Mouse (Mus musculus): ENCODE results near the gene Lemd2. TPM values are rescaled to one million over a fixed set of nuclear protein-coding genes. Genes with fewer than 3 reads are reported as not detected.

Lemd2 gene
- polyA plus RNA-seq, 1 experiment from 2014 or later = 18.9 TPM

- H3K79me2 ChIP-seq (ENCODE audit: inconsistent target) = no peaks in the 10 kb centered on the region
- no peak overlapping the region for H3K4me3 ChIP-seq (ENCODE audit: inconsistent target)
- no peak overlapping the region for H3K27ac ChIP-seq
- 90% methylated on average over 4 of the region's 6 CpGs for WGBS (ENCODE audit: missing documents)
- no peaks in the 10 kb centered on the region for H3K36me3 ChIP-seq (ENCODE audit: inconsistent target)
Observed at GRCm38 (mm10) chr17:27212006-27212405, 7.7 kb upstream of the Lemd2 start.

DNA sequence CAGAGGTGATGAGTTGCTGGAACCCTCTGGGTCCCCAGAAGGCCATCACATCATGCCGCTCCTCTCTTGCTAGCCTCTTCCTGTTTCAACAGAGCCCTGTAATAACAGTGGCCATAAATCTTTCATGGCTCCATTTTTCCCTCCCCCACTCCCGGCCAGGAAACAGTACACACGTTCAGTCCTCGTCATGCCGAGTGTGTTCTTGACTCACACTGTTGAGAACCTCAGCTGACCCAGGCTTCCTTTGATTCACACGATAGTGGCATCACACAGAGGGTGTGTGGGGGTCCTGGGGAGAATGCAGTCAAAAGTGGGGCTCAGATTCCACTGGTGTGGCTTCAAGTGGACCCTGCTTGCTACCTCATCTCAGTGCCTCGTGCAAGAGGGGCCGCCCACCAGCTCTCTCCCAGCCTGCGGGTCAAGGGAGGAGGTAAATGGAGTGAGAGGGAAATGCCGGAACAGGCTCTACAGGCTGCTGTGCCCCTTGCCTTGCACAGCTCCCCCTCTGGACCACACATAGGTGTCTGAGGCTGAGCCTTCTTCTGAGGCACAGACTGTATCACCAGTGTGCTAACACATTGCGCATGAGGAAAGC, 2.9 kb upstream of the Lemd2 start:
- 27% methylated on average over 11 of the region's 11 CpGs for WGBS (ENCODE audit: missing documents)
- Histone ChIP-seq H3K79me2 (ENCODE audit: inconsistent target) (peaks cover 12% of the 10 kb centered on the region), H3K4me3 (ENCODE audit: inconsistent target) (no peak overlapping the region)

GRCm38 (mm10) chr17:27203358-27204074, 753 bp downstream of the Lemd2 start:
- Histone ChIP-seq H3K36me3 (ENCODE audit: inconsistent target) (peaks cover 21% of the 10 kb centered on the region), H3K27ac (peak overlapping the region; percentile 60)
- WGBS (ENCODE audit: missing documents) = under 1% methylated on average over 59 of the region's 74 CpGs

More for the DNA sequence above, 2.9 kb upstream of the Lemd2 start:
- no peak overlapping the region for H3K27ac ChIP-seq
- H3K36me3 ChIP-seq (ENCODE audit: inconsistent target) = no peaks in the 10 kb centered on the region

GRCm38 (mm10) chr17:27202919-27203357, 1.3 kb downstream of the Lemd2 start:
- Histone ChIP-seq H3K27ac (peak overlapping the region; percentile 60), H3K79me2 (ENCODE audit: inconsistent target) (peaks cover 26% of the 10 kb centered on the region), H3K36me3 (ENCODE audit: inconsistent target) (peaks cover 27% of the 10 kb centered on the region), H3K4me3 (ENCODE audit: inconsistent target) (peak overlapping the region; percentile 52)
- WGBS (ENCODE audit: missing documents) = 29% methylated on average over 12 of the region's 14 CpGs

More at GRCm38 (mm10) chr17:27203358-27204074, 753 bp downstream of the Lemd2 start:
- H3K4me3 ChIP-seq (ENCODE audit: inconsistent target) = peak overlapping the region; percentile 52
- H3K79me2 ChIP-seq (ENCODE audit: inconsistent target) = peaks cover 26% of the 10 kb centered on the region

- WGBS (ENCODE audit: missing documents) = 79% methylated on average over 2 of the region's 2 CpGs
- H3K4me3 ChIP-seq (ENCODE audit: inconsistent target) = no peak overlapping the region
- H3K27ac ChIP-seq = no peak overlapping the region
- peaks cover 26% of the 10 kb centered on the region for H3K79me2 ChIP-seq (ENCODE audit: inconsistent target)
- H3K36me3 ChIP-seq (ENCODE audit: inconsistent target) = peaks cover 36% of the 10 kb centered on the region
Observed at GRCm38 (mm10) chr17:27201981-27202380, 2.3 kb downstream of the Lemd2 start.

DNA sequence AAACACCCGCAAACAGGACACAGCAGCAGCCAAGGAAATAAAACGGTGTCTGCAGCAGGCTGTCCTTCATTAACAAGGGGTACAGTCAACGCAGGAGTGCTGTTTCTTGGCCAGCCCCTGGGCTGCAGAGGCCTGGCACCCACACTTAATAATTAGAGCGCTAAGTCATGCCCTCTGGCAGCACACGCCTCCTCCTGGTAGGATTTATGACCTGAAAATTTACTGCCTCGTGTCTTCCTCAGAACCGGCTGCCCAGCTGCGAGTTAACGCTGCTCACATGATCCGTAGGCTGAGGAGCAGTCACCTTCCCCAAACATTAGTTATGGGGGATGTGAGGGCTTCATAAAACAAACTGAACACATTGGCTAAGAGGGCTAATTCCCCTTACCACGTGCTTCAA, 3.5 kb downstream of the Lemd2 start:
- H3K4me3 ChIP-seq (ENCODE audit: inconsistent target) = no peak overlapping the region
- H3K27ac ChIP-seq = no peak overlapping the region
- WGBS (ENCODE audit: missing documents) = 36% methylated on average over 10 of the region's 11 CpGs
- H3K36me3 ChIP-seq (ENCODE audit: inconsistent target) = peaks cover 48% of the 10 kb centered on the region
- H3K79me2 ChIP-seq (ENCODE audit: inconsistent target) = peaks cover 26% of the 10 kb centered on the region

- Histone ChIP-seq H3K36me3 (ENCODE audit: inconsistent target) (peaks cover 58% of the 10 kb centered on the region), H3K27ac (no peak overlapping the region), H3K4me3 (ENCODE audit: inconsistent target) (no peak overlapping the region), H3K79me2 (ENCODE audit: inconsistent target) (peaks cover 26% of the 10 kb centered on the region)
- 92% methylated on average over 7 of the region's 7 CpGs for WGBS (ENCODE audit: missing documents)
Observed at GRCm38 (mm10) chr17:27199864-27200263, 4.4 kb downstream of the Lemd2 start.

DNA sequence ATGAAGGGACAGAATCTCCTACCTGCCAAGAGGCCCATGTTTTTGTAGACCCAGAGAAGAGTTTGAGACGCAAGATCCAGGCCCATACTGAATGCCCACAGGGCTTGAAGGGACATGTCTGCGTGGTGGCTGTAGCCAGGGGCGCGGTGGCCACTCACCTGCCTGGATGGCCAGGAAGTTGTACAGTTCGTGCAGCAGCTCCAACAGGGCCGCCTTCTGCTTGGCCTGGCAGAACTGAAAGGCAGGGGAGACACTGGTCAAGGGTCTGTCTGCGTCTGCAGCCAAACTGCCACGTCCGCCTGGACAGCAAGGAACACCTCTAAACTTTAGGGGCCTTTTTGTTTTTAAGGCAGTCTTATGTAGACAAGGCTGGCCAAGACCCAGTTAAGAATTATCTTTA, 5.1 kb downstream of the Lemd2 start:
- no peak overlapping the region for H3K27ac ChIP-seq
- peaks cover 64% of the 10 kb centered on the region for H3K36me3 ChIP-seq (ENCODE audit: inconsistent target)
- H3K79me2 ChIP-seq (ENCODE audit: inconsistent target) = peaks cover 26% of the 10 kb centered on the region
- no peak overlapping the region for H3K4me3 ChIP-seq (ENCODE audit: inconsistent target)
- 97% methylated on average over 9 of the region's 9 CpGs for WGBS (ENCODE audit: missing documents)

DNA sequence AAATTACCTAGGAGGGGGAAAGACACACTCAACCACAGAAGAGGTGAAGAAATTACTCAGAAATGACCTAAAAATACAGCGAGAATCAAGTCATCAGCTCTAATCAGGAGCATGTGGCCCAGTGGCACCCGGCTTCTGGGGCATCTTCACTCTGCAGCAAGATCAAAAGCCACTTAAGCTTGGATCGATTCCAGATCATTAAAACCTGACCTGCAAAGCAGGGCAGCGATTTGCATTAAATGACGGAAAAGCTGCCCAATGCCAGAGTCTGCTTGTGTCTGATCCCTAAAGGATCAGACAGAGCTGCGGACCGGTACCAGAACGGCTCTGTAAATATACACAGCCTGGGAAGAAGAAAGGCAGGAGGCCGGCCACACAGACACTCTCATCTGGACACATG, 8.1 kb downstream of the Lemd2 start:
- Histone ChIP-seq H3K4me3 (ENCODE audit: inconsistent target) (no peak overlapping the region), H3K27ac (no peak overlapping the region), H3K79me2 (ENCODE audit: inconsistent target) (peaks cover 7% of the 10 kb centered on the region; the same call in 1 of the 2 replicates), H3K36me3 (ENCODE audit: inconsistent target) (peaks cover 90% of the 10 kb centered on the region)
- 97% methylated on average over 8 of the region's 9 CpGs for WGBS (ENCODE audit: missing documents)

- 93% methylated on average over 20 of the region's 20 CpGs for WGBS (ENCODE audit: missing documents)
- Histone ChIP-seq H3K4me3 (ENCODE audit: inconsistent target) (no peak overlapping the region), H3K36me3 (ENCODE audit: inconsistent target) (peaks cover 90% of the 10 kb centered on the region), H3K27ac (no peak overlapping the region), H3K79me2 (ENCODE audit: inconsistent target) (no peaks in the 10 kb centered on the region)
Observed at GRCm38 (mm10) chr17:27194258-27195185, 9.7 kb downstream of the Lemd2 start.

DNA sequence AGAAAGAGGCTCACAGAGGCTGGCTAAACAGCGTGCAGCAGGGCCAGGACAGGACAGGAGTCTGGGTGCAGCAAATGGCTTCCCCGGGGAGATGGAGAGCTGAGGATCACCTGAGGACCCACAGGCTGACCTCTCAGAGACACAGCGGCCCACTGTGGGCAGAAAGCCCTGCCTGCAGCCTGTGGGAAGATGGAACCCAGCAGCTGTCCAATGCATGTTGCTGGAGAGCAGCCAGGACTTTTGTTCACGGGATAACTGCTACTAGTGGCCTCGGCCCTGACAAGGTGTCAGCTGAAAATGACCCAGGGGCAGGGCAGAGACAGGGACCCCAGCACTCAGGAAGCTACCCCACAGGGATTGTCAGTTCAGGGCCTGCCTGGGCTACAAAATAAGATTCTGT, 12.5 kb downstream of the Lemd2 start:
- peaks cover 64% of the 10 kb centered on the region for H3K36me3 ChIP-seq (ENCODE audit: inconsistent target)
- H3K4me3 ChIP-seq (ENCODE audit: inconsistent target) = no peak overlapping the region
- WGBS (ENCODE audit: missing documents) = 89% methylated on average over 5 of the region's 5 CpGs
- H3K79me2 ChIP-seq (ENCODE audit: inconsistent target) = no peaks in the 10 kb centered on the region
- no peak overlapping the region for H3K27ac ChIP-seq

DNA sequence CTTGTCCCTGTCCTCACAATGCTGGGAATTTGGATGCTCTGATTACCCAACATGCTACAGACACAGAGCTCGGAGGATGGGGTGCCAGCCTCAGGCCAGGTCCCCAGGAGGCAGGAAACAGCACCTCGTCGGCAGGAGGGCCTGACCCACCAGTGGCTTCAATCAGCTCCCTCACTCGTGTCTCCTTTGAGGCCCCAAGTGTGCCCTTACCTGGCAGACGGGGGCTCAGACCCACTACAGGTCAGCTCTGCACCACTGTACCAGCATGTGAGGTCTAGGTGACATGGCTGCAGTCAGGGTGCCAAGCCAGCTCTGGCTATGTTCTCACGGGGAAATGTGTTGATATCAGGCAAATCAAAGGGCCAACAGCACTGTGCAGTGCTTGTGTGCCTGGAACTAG, 13.1 kb downstream of the Lemd2 start:
- 88% methylated on average over 6 of the region's 6 CpGs for WGBS (ENCODE audit: missing documents)
- Histone ChIP-seq H3K27ac (no peak overlapping the region), H3K4me3 (ENCODE audit: inconsistent target) (no peak overlapping the region), H3K36me3 (ENCODE audit: inconsistent target) (peaks cover 58% of the 10 kb centered on the region), H3K79me2 (ENCODE audit: inconsistent target) (no peaks in the 10 kb centered on the region)

- WGBS (ENCODE audit: missing documents) = 53% methylated on average over 10 of the region's 10 CpGs
- Histone ChIP-seq H3K27ac (no peak overlapping the region), H3K36me3 (ENCODE audit: inconsistent target) (peaks cover 43% of the 10 kb centered on the region), H3K79me2 (ENCODE audit: inconsistent target) (no peaks in the 10 kb centered on the region), H3K4me3 (ENCODE audit: inconsistent target) (no peak overlapping the region)
Observed at GRCm38 (mm10) chr17:27189640-27190216, 14.5 kb downstream of the Lemd2 start.

DNA sequence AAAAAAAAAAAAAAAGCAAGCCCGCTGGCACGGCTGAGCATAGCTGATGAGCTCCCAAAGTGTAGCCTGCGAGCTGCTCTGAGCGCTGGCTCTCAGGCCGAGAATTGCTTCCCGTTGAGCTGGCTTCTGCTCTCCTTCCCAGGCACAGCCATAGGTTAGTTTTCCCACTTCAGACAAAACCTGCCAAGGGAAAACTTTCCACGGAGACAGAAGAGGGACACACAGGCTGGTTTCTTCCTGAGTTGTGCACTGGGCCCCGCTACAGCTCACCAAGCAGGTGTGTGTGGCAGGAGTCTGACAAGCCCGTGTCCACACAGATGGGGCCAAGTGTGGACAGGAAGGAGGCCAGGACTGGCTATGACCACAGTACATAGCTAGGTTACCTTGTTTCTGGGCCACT, 15.4 kb downstream of the Lemd2 start:
- H3K27ac ChIP-seq = no peak overlapping the region
- H3K79me2 ChIP-seq (ENCODE audit: inconsistent target) = no peaks in the 10 kb centered on the region
- H3K36me3 ChIP-seq (ENCODE audit: inconsistent target) = peaks cover 35% of the 10 kb centered on the region
- WGBS (ENCODE audit: missing documents) = 84% methylated on average over 8 of the region's 9 CpGs
- no peak overlapping the region for H3K4me3 ChIP-seq (ENCODE audit: inconsistent target)

Measured in macrophage (primary cell).